Mouse (Mus musculus) adrenal gland, adult 8-10 months (tissue): ENCODE data around the gene Mdm1. TPM values are rescaled to one million over a fixed set of nuclear protein-coding genes. Genes with fewer than 3 reads are reported as not detected.
"Not testable (repeated sequence)": the region's sequence is repeated elsewhere in the genome, so short reads cannot be mapped to it uniquely, and the experiment has no call there.

Experiments
- DNase-seq: peaks from one replicate; pipeline ENCODE4 v3.0.0; 2022
- total RNA-seq, 4 experiments: library from RNA; stranded (reverse); gene quantifications; 2 replicates each; pipeline ENCODE4 v1.2.4; 2022

The Mdm1 gene
- total RNA-seq, 4 experiments from 2014 or later: 11.6 to 15.6 (median 14.0) TPM

GRCm38 (mm10) chr10:118125236-118125635 is 16.4 kb upstream of the Mdm1 start:
- DNase-seq: no peak

GRCm38 (mm10) chr10:118125776-118126445 is 15.7 kb upstream of the Mdm1 start:
- DNase-seq: no peak

- DNase-seq: no peak
These were observed 12.5 kb upstream of the Mdm1 start for GRCm38 (mm10) chr10:118129001-118129682.

GRCm38 (mm10) chr10:118130016-118130415 is 11.6 kb upstream of the Mdm1 start:
- DNase-seq: no peak

- DNase-seq: no peak
These were observed 8.6 kb upstream of the Mdm1 start for GRCm38 (mm10) chr10:118132993-118133392.

- DNase-seq: no peak
These were observed 3.1 kb upstream of the Mdm1 start for GRCm38 (mm10) chr10:118138508-118138907.

GRCm38 (mm10) chr10:118139837-118140570 is 1.6 kb upstream of the Mdm1 start:
- DNase-seq: no peak

GRCm38 (mm10) chr10:118141884-118142801 is 532 bp downstream of the Mdm1 start:
- no peak for DNase-seq

GRCm38 (mm10) chr10:118149381-118149780 is 7.8 kb downstream of the Mdm1 start:
- no peak for DNase-seq

GRCm38 (mm10) chr10:118150866-118151265 is 9.3 kb downstream of the Mdm1 start:
- DNase-seq: no peak

GRCm38 (mm10) chr10:118155932-118156331 is 14.3 kb downstream of the Mdm1 start:
- DNase-seq: no peak

- DNase-seq: no peak
These were observed 19.5 kb downstream of the Mdm1 start for GRCm38 (mm10) chr10:118161131-118161530.

- DNase-seq: no peak
These were observed 27.6 kb downstream of the Mdm1 start for GRCm38 (mm10) chr10:118169212-118169611.

- no peak for DNase-seq
These were observed 30.8 kb downstream of the Mdm1 start for GRCm38 (mm10) chr10:118172416-118172815.

- no peak for DNase-seq
These were observed 31.3 kb downstream of the Mdm1 start for GRCm38 (mm10) chr10:118172876-118173275.

GRCm38 (mm10) chr10:118175542-118175941 is 33.9 kb downstream of the Mdm1 start:
- DNase-seq: not testable (repeated sequence)

- no peak for DNase-seq
These were observed 37.1 kb downstream of the Mdm1 start for GRCm38 (mm10) chr10:118178735-118179151.

- DNase-seq: no peak
These were observed 37.7 kb downstream of the Mdm1 start for GRCm38 (mm10) chr10:118179265-118179664.

GRCm38 (mm10) chr10:118195150-118195549 is 53.5 kb downstream of the Mdm1 start:
- DNase-seq: not testable (repeated sequence)

GRCm38 (mm10) chr10:118204642-118205041 is 63.0 kb downstream of the Mdm1 start, which contains the start of gene Il22:
Gene Il22, plus strand, starts transcription at chr10:118204942.
- no peak for DNase-seq

GRCm38 (mm10) chr10:118215719-118216393 is 74.2 kb downstream of the Mdm1 start:
- not testable (repeated sequence) for DNase-seq
